Mouse (Mus musculus): Measurements from ENCODE around the gene Mical2. TPM values are rescaled to one million over a fixed set of nuclear protein-coding genes. Genes with fewer than 3 reads are reported as not detected.

The Mical2 gene
- not detected in 2 replicates for total RNA-seq (2012; rRNA removed)
- not detected in 2 replicates for total RNA-seq (2014; rRNA removed)
- polyA plus RNA-seq (2012; ENCODE audit: insufficient read length, low read depth) = not detected in 2 replicates

DNA sequence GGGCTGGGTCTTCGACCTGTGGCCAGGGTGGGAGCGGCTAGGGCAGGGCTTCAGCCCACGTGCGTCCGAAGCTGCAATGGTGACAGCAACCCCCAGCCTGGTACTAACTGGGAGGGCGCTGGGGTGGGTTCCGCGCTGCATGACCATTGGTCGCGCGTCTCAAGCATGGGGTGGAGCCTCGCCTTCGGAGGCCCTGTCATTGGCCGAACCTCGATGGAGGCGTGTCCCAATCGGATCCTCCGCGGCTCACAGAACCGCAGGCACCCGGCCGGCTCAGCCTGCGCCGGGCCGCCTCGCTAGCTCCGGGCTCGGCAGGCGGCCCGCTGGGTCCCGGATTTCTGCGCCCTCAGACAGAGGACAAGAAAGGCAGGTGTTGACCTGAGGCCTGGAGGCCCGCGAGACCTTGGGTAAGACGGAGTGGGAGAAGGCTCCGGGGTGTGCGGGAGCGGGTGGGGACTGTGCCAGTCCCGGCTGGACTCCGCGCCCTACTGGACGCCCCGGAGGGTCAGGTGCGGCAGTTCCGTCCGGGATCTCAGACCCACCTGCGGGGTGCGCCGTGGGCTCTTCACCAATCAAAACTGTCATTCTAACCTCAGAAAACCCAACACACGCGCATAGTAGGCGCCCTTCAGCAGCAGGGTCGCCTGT, at the start of gene Mical2:
TSS of gene Mical2 (plus strand) at position 242 of the 648 bp plus-strand sequence.
- in situ Hi-C loops (cut with MboI; ENCODE audit: low pct_ligation_motif_present, low pct_unique_long_range_greater_than_20kb, low sequenced_read_pairs) = no loop called here
- Histone ChIP-seq H3K79me2 (replicated peaks; ENCODE audit: control insufficient read depth, extremely low read depth, insufficient read depth, poor library complexity, severe bottlenecking) (no peaks in the 10 kb centered on the region), H3K27ac (ENCODE audit: insufficient read depth, low read depth) (no peak within 1 kb of the TSS)

DNA sequence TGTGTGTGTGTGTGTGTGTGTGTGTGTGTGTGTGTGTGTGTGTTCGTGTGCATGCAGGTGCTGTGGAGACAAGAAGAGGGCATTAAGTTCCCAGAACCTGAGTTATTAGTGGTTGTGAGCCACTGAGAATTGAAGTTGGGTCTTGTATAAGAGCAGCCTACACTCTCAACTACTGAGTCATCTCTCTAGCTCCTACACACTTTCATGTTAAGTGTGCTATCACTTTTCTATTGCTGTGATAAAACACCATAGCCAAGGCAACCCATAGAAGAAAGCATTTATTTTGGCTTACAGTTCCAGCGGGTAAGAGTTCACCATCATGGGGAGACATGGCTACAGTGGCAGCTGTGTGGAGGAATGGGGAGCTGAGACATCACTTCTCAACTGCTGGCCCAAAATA, 49.0 kb upstream of the Mical2 start:
- Histone ChIP-seq H3K9ac (ENCODE audit: insufficient read depth, low read depth) (no peak overlapping the region), H3K36me3 (replicated peaks in 1 of 2; ENCODE audit: control insufficient read depth in 1 of 2, insufficient read depth in 1 of 2, low read length in 1 of 2) (no peaks in the 10 kb centered on the region), H3K27me3 (replicated peaks) (no peaks in the 10 kb centered on the region), H3K9me3 (replicated peaks; ENCODE audit: low read length) (peaks cover 6% of the 10 kb centered on the region), H3K4me1 (ENCODE audit: control insufficient read depth in 1 of 2, insufficient read depth in 2 of 2) (peaks cover 0 to 6% of the 10 kb centered on the region in 2 experiments; a peak in 1 of 4 replicates), H3K79me2 (replicated peaks; ENCODE audit: control insufficient read depth, extremely low read depth, insufficient read depth, poor library complexity, severe bottlenecking) (no peaks in the 10 kb centered on the region), H3K4me2 (ENCODE audit: insufficient read depth, low read depth, poor library complexity, severe bottlenecking) (no peak overlapping the region), H3K4me3 (replicated peaks in 1 of 3; ENCODE audit: low read depth in 2 of 3, low read length in 2 of 3, poor library complexity in 1 of 3) (no peak overlapping the region), H3K27ac (ENCODE audit: insufficient read depth, low read depth) (no peak overlapping the region)
- DNase-seq (ENCODE audit: extremely low read depth) = no peak
- in situ Hi-C loops (cut with MboI; ENCODE audit: low pct_ligation_motif_present, low pct_unique_long_range_greater_than_20kb, low sequenced_read_pairs) (no loop called here), dilution Hi-C loops (cut with MboI; ENCODE audit: extremely low pct_ligation_motif_present, extremely low pct_unique_long_range_greater_than_20kb, low sequenced_read_pairs) (no loop called here)
- TF ChIP-seq IRF4 (IDR thresholded peaks at IDR 0.05; ENCODE audit: low read depth, low read length) = no peak
- no peak for TF ChIP-seq CHD2 (IDR thresholded peaks at IDR 0.05; ENCODE audit: low read length)
- no peak for TF ChIP-seq CTCF (conservative IDR thresholded peaks at IDR 0.05 in 1 of 2, IDR thresholded peaks at IDR 0.05 in 1 of 2; ENCODE audit: low read depth in 2 of 2, low read length in 2 of 2)
- no peak for TF ChIP-seq ZC3H11A (IDR thresholded peaks at IDR 0.05; ENCODE audit: low read depth, low read length)
- TF ChIP-seq MAZ (IDR thresholded peaks at IDR 0.05; ENCODE audit: low read depth, low read length) = no peak
- TF ChIP-seq JUND (conservative IDR thresholded peaks at IDR 0.05; ENCODE audit: low read depth, low read length) = no peak
- TF ChIP-seq NRF1 (IDR thresholded peaks at IDR 0.05; ENCODE audit: low read depth, low read length) = no peak
- no peak for TF ChIP-seq PAX5 (IDR thresholded peaks at IDR 0.05; ENCODE audit: low read length)
- TF ChIP-seq ELF1 (IDR thresholded peaks at IDR 0.05; ENCODE audit: low read depth, low read length) = no peak
- no peak for TF ChIP-seq EP300 (IDR thresholded peaks at IDR 0.05; ENCODE audit: low read length)
- no peak for TF ChIP-seq ETS1 (conservative IDR thresholded peaks at IDR 0.05; ENCODE audit: low read depth, low read length)
- no peak for TF ChIP-seq KAT2A (IDR thresholded peaks at IDR 0.05; ENCODE audit: insufficient replicate concordance, low read length)
- TF ChIP-seq ZMIZ1 (IDR thresholded peaks at IDR 0.05; ENCODE audit: low read depth, low read length) = no peak
- no peak for TF ChIP-seq JUN (IDR thresholded peaks at IDR 0.05; ENCODE audit: insufficient read depth, low read depth, low read length)
- TF ChIP-seq MXI1 (IDR thresholded peaks at IDR 0.05; ENCODE audit: low read depth, low read length) = no peak
- no peak for TF ChIP-seq MEF2A (IDR thresholded peaks at IDR 0.05; ENCODE audit: borderline replicate concordance, low read depth, low read length)
- TF ChIP-seq HCFC1 (IDR thresholded peaks at IDR 0.05; ENCODE audit: low read depth, low read length) = no peak
- TF ChIP-seq TCF12 (IDR thresholded peaks at IDR 0.05; ENCODE audit: low read depth, low read length) = no peak

More for the DNA sequence above, at the start of gene Mical2:
- dilution Hi-C loops (cut with MboI; ENCODE audit: extremely low pct_ligation_motif_present, extremely low pct_unique_long_range_greater_than_20kb, low sequenced_read_pairs) = no loop called here
- no peak within 1 kb of the TSS for H3K4me2 ChIP-seq (ENCODE audit: insufficient read depth, low read depth, poor library complexity, severe bottlenecking)
- no peak within 1 kb of the TSS for H3K4me3 ChIP-seq (replicated peaks in 1 of 3; ENCODE audit: low read depth in 2 of 3, low read length in 2 of 3, poor library complexity in 1 of 3)
- peaks cover 80% of the 10 kb centered on the region for H3K27me3 ChIP-seq (replicated peaks)
- H3K4me1 ChIP-seq (ENCODE audit: control insufficient read depth in 1 of 2, insufficient read depth in 2 of 2) = no peaks in the 10 kb centered on the region
- H3K9me3 ChIP-seq (replicated peaks; ENCODE audit: low read length) = peaks cover 4% of the 10 kb centered on the region
- no peak for DNase-seq (ENCODE audit: extremely low read depth)
- H3K36me3 ChIP-seq (replicated peaks in 1 of 2; ENCODE audit: control insufficient read depth in 1 of 2, insufficient read depth in 1 of 2, low read length in 1 of 2) = no peaks in the 10 kb centered on the region
- no peak for TF ChIP-seq USF1 (IDR thresholded peaks at IDR 0.05; ENCODE audit: low read depth, low read length)
- no peak for TF ChIP-seq RAD21 (IDR thresholded peaks at IDR 0.05; ENCODE audit: low read depth, low read length)
- no peak for TF ChIP-seq HCFC1 (IDR thresholded peaks at IDR 0.05; ENCODE audit: low read depth, low read length)
- TF ChIP-seq ZNF384 (IDR thresholded peaks at IDR 0.05; ENCODE audit: low read depth, low read length) = no peak
- H3K9ac ChIP-seq (ENCODE audit: insufficient read depth, low read depth) = no peak within 1 kb of the TSS

Measured in CH12.LX (cell line).